Mouse (Mus musculus) stomach, postnatal 0 days (tissue): ENCODE results near the gene Acer3.

Source experiments
- CTCF ChIP-seq: IDR thresholded peaks from 2 replicates; pipeline ENCODE4 v1.5.1; 2016; ENCODE audit warnings: antibody characterized with exemption, low read depth, mild to moderate bottlenecking, moderate library complexity
- EP300 ChIP-seq: optimal IDR thresholded peaks from 2 replicates; pipeline ENCODE3; 2016; ENCODE audit warnings: antibody characterized with exemption

DNA sequence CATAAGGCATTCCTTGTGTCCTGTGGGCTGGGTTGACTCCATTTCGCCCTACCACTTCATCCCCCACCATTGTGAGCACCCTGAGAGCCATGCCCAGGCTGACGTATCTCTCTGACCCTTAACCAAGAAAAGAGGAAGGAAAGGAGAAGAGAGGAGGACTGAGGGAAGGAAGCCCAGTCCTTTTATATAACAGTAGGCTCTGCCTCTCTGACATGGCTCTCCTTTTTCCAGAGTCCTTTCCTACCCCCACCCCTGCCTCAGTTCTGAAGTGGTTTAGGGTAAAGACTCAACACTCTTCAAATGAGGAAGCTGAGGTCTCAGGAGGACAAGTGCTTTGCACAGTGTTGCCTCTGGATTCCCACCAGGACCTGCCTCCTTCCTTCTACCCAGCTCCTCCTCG is 13.0 kb upstream of the Acer3 start:
- no peak for TF ChIP-seq CTCF
- TF ChIP-seq EP300 = no peak
